ENCODE assay signal across 8 mouse cellular contexts in genomic region chr4:45286318-45286717, GRCm38 (mm10). TPM values are rescaled to one million over a fixed set of nuclear protein-coding genes. Genes with fewer than 3 reads are reported as not detected.
DNase-seq lines count a peak whose midpoint lies in the region; ATAC-seq and TF ChIP-seq lines count a peak whose summit lies in the region.
"Had no signal": no experiment of that assay in that cellular context is flagged by ENCODE, and none has a peak within 500 bp of the region (broad histone marks: within the 10 kb centered on the region; RNA-seq: fewer than 3 reads in every experiment).

No protein-coding gene starts in this region.

- no peak for TF ChIP-seq POLR2A in brain, embryonic 14.5 days (IDR thresholded peaks at IDR 0.05; ENCODE audit: borderline replicate concordance, extremely low read depth, insufficient read depth, insufficient read length, poor library complexity, severe bottlenecking)

- ATAC-seq in granulocyte monocyte progenitor cell, adult 5-6 weeks (replicated peaks; ENCODE audit: poor library complexity, severe bottlenecking), result no peak

- DNase-seq in kidney, postnatal 10 days, result peak; percentile 31
- no peak for DNase-seq in kidney, adult 11 months
- DNase-seq in 3T3-L1 (ENCODE audit: low read depth, low spot score) (peak; percentile 46), 416B (ENCODE audit: low read depth) (peak; percentile 57)
- peak; percentile 47 for DNase-seq in brain, embryonic 14.5 days (ENCODE audit: low read depth)
- DNase-seq in frontal cortex, postnatal 25 days (ENCODE audit: low spot score in 2 of 2), result no peak
- DNase-seq: adrenal gland, postnatal 36 days had no signal

- peak; percentile 54; the same call in 1 of the 2 replicates for TF ChIP-seq CTCF in brain, embryonic 14.5 days (IDR thresholded peaks at IDR 0.05; ENCODE audit: borderline replicate concordance, extremely low read depth, insufficient read depth, insufficient read length)

RNA-seq across cellular contexts. Expression of gene Trmt10b, which starts 10.6 kb away (rescaled TPM):
- polyA plus RNA-seq in brain, embryonic 14.5 days (2012; rRNA removed), result 11.8 and 13.6 TPM in 2 replicates
- 10.5 and 19.3 TPM in 2 replicates for total RNA-seq in granulocyte monocyte progenitor cell, adult 5-6 weeks (2014; fragmentation: Nextera tagmentation)
- total RNA-seq in granulocyte monocyte progenitor cell, adult 5-6 weeks (2017), result 15.2 and 25.6 TPM in 2 replicates

RNA-seq across cellular contexts. Expression of gene Dcaf10, which starts 55.6 kb away (rescaled TPM):
- 13.2 and 13.3 TPM in 2 replicates for polyA plus RNA-seq in brain, embryonic 14.5 days (2012; rRNA removed)
- 11.2 and 20.1 TPM in 2 replicates for total RNA-seq in granulocyte monocyte progenitor cell, adult 5-6 weeks (2014; fragmentation: Nextera tagmentation)
- total RNA-seq in granulocyte monocyte progenitor cell, adult 5-6 weeks (2017), result 10.1 and 14.8 TPM in 2 replicates

RNA-seq across cellular contexts. Expression of gene Exosc3, which starts 56.2 kb away (rescaled TPM):
- polyA plus RNA-seq in brain, embryonic 14.5 days (2012; rRNA removed), result 32.3 and 38.4 TPM in 2 replicates
- 67.2 and 71.0 TPM in 2 replicates for total RNA-seq in granulocyte monocyte progenitor cell, adult 5-6 weeks (2014; fragmentation: Nextera tagmentation)
- total RNA-seq in granulocyte monocyte progenitor cell, adult 5-6 weeks (2017), result 164 and 182 TPM in 2 replicates

Comparison
In these comparisons a context has a peak if more than half of its experiments do, and no peak if none do; other contexts are left out.
1. DNase-seq: peak in kidney, postnatal 10 days (single experiment), 3T3-L1 (single experiment), 416B (single experiment) and brain, embryonic 14.5 days (single experiment); none in kidney, adult 11 months (single experiment) and frontal cortex, postnatal 25 days (0 of 2).